Mouse (Mus musculus): ENCODE results near the gene Gm16181. TPM values are rescaled to one million over a fixed set of nuclear protein-coding genes. Genes with fewer than 3 reads are reported as not detected.

Gene Gm16181
- total RNA-seq, 4 experiments from 2014 or later, result not detected

GRCm38 (mm10) chr17:35195631-35196320 is 24.9 kb upstream of the Gm16181 start:
- peak; percentile 57 to 73 for DNase-seq (ENCODE audit: low spot score in 2 of 2)

- no peak for DNase-seq (ENCODE audit: low spot score in 2 of 2)
Measured at GRCm38 (mm10) chr17:35196321-35196641, 24.4 kb upstream of the Gm16181 start.

GRCm38 (mm10) chr17:35197126-35197525 is 23.5 kb upstream of the Gm16181 start:
- no peak for DNase-seq (ENCODE audit: low spot score in 2 of 2)

GRCm38 (mm10) chr17:35198029-35198428 is 22.6 kb upstream of the Gm16181 start:
- DNase-seq (ENCODE audit: low spot score in 2 of 2), result no peak

GRCm38 (mm10) chr17:35198946-35199345 is 21.7 kb upstream of the Gm16181 start:
- DNase-seq (ENCODE audit: low spot score in 2 of 2), result no peak

- no peak for DNase-seq (ENCODE audit: low spot score in 2 of 2)
Measured at GRCm38 (mm10) chr17:35200398-35200797, 20.2 kb upstream of the Gm16181 start.

- DNase-seq (ENCODE audit: low spot score in 2 of 2), result no peak
Measured at GRCm38 (mm10) chr17:35201128-35201527, 19.5 kb upstream of the Gm16181 start.

- peak in 1 of 2 experiments; percentile 32 for DNase-seq (ENCODE audit: low spot score in 2 of 2)
Measured at GRCm38 (mm10) chr17:35201787-35202186, 18.8 kb upstream of the Gm16181 start, which contains the start of gene Tnf. TSS of gene Tnf (minus strand) at chr17:35202007.

GRCm38 (mm10) chr17:35202442-35202841 is 18.2 kb upstream of the Gm16181 start:
- no peak for DNase-seq (ENCODE audit: low spot score in 2 of 2)

- DNase-seq (ENCODE audit: low spot score in 2 of 2), result no peak
Measured at GRCm38 (mm10) chr17:35204494-35205379, 15.9 kb upstream of the Gm16181 start, which contains the start of gene Lta. TSS of gene Lta (minus strand) at chr17:35205351.

- no peak for DNase-seq (ENCODE audit: low spot score in 2 of 2)
Measured at GRCm38 (mm10) chr17:35205380-35205769, 15.3 kb upstream of the Gm16181 start.

GRCm38 (mm10) chr17:35209785-35210535 is 10.7 kb upstream of the Gm16181 start:
- DNase-seq (ENCODE audit: low spot score in 2 of 2), result no peak

- no peak for DNase-seq (ENCODE audit: low spot score in 2 of 2)
Measured at GRCm38 (mm10) chr17:35210593-35210992, 10.0 kb upstream of the Gm16181 start.

GRCm38 (mm10) chr17:35213071-35213470 is 7.6 kb upstream of the Gm16181 start:
- no peak for DNase-seq (ENCODE audit: low spot score in 2 of 2)

GRCm38 (mm10) chr17:35218516-35219193 is 2.0 kb upstream of the Gm16181 start:
- DNase-seq (ENCODE audit: low spot score in 2 of 2), result no peak

GRCm38 (mm10) chr17:35219601-35220041 is 1.0 kb upstream of the Gm16181 start:
- DNase-seq (ENCODE audit: low spot score in 2 of 2), result no peak

- DNase-seq (ENCODE audit: low spot score in 2 of 2), result no peak
Measured at GRCm38 (mm10) chr17:35222299-35222698, 1.7 kb downstream of the Gm16181 start.

- no peak for DNase-seq (ENCODE audit: low spot score in 2 of 2)
Measured at GRCm38 (mm10) chr17:35224641-35225040, 4.0 kb downstream of the Gm16181 start.

- DNase-seq (ENCODE audit: low spot score in 2 of 2), result no peak
Measured at GRCm38 (mm10) chr17:35225456-35225855, 4.8 kb downstream of the Gm16181 start.

GRCm38 (mm10) chr17:35226561-35227046 is 6.0 kb downstream of the Gm16181 start:
- no peak for DNase-seq (ENCODE audit: low spot score in 2 of 2)

- no peak for DNase-seq (ENCODE audit: low spot score in 2 of 2)
Measured at GRCm38 (mm10) chr17:35231022-35231421, 10.4 kb downstream of the Gm16181 start.

Data from gastrocnemius, adult 8-10 months (tissue).